Mouse (Mus musculus) layer of hippocampus, adult 9-10 months (tissue): ENCODE results near the gene Magi1.
"Not testable (repeated sequence)": the region's sequence is repeated elsewhere in the genome, so short reads cannot be mapped to it uniquely, and the experiment has no call there.

Experiments
- DNase-seq: peaks from one replicate; pipeline ENCODE4 v3.0.0; 2022; ENCODE audit warnings: low spot score

Magi1 gene

DNA sequence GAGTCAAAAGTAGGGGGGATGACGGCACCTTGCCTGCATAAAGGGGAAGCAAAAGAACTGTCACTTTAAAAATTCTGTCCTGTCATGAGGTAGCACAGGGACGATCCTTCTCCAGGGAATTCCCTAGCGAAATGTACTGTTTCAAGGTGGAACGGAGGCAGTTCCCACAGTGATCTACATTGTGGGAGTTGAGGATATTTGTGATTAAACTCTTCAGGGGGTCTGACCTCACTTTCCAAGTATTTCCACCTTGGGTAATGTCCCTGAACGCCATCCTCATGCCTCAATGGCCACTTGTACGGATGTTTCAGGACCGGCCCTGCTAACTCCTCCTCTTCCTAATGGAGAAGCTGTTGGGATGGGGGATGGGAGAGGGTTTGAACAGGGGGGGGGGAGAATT lies 559.0 kb downstream of the Magi1 start:
- no peak for DNase-seq

GRCm38 (mm10) chr6:93723226-93723625 lies 560.5 kb downstream of the Magi1 start:
- no peak for DNase-seq

GRCm38 (mm10) chr6:93719532-93719931 lies 564.2 kb downstream of the Magi1 start:
- no peak for DNase-seq

DNA sequence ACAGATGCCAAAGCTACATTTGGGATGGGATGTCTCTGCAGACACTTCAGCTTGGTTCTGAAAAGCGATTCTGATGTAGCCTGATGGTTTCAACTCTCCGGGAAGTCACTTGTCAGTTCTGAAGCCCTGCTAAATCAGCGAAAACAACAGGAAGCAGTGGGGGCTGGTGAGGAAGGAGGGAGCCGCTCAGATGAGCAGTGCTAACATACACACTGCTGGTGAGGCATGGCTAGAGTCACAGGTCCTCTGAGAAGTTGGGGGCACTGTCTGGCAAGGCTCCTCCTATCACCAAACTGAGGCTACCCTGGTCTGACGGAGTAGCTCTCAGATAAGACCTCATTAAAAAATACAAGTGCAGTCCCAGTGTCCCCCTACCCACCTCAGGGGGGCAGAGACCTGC lies 565.3 kb downstream of the Magi1 start:
- DNase-seq = no peak

DNA sequence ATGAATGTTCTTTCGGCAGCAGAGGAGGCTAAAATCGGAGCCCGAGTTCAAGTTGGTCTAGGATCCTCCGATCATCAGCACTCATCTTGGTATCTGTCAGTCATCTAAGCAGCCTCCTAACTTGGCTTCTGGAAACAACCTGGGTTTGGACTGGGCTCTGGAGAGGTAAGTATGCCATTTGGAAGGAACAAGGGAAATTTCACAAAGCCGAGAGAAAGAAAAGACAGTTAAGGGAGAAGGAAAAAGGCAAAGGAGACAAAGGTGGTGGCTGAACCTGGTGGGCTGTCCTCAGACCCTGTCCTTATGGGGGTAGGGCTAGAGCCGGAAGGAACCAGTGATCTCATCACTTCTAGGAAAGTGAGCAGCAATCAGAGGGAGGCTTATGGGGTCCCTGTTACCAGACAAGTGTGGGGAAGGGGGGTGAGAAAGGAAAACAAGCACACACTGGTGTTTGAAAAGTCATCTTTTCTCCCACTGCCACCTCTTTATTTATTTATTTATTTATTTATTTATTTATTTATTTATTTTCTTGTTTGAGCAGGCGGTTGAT lies 565.8 kb downstream of the Magi1 start:
- DNase-seq = no peak

GRCm38 (mm10) chr6:93716686-93717625 lies 566.8 kb downstream of the Magi1 start:
- DNase-seq = no peak

DNA sequence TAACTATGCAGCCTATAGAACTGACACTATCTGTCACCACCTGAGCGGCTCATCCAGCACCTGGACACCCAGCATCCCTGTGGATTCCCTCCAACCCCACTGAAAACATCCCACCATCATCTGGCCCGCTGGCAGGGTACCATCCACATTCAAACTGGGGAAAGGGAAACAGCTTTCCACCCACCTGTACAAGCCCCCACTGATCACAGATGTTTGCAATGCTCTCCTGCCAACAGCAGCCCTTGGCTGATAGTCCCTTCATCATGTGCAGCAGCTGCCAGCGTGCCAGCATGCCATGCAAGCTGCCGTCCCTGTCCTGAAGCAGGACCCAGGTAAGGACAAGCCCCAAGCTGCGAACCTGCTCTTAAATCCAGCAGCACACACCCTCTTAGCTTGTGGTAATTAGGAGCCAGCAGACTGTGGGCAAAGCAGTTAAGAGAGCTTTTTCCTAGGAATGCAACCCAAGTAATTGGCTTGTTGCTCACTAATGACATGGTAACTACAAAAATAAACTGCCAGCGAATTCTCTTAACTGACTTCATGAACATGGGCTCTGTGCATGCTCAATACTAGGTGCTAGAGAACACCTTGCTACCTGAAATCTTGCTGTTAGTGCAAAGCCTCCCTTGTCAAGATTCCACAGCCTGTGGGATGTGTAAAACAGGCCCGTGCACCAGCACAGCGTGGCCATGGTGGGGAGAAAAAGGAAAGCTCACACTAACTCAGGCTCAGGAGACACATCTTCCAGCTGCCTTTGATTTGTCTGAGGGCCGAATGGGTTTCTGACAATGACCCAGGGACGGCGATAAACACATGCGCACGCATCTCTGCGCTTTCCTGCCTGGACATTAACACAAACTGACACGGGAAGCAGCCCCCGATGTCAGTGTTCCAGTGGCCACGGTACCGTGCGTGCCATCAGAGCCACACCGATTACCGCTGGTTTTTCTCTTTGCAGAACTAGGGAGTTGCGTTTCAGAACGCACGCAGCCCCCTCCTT lies 568.2 kb downstream of the Magi1 start:
- no peak for DNase-seq

GRCm38 (mm10) chr6:93704350-93704749 lies 579.4 kb downstream of the Magi1 start:
- no peak for DNase-seq

DNA sequence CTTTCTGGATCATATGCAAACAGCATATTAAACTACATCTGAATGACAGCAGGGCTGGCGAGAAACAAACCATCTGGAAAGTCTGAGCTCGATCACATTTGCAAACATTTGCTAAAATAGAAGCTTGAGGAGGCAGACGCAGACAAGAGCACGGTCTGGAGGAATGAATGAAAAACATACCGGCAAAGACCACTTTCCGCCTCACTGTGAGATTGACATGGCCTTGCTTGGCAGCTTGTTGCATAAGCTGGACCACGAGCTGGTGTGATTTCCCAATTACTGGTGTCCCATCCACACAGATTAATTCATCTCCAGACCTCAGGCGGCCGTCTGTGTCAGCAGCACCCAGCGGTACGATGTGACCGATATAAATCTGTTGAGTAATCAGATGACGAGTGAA lies 584.3 kb downstream of the Magi1 start:
- DNase-seq = peak; percentile 44

DNA sequence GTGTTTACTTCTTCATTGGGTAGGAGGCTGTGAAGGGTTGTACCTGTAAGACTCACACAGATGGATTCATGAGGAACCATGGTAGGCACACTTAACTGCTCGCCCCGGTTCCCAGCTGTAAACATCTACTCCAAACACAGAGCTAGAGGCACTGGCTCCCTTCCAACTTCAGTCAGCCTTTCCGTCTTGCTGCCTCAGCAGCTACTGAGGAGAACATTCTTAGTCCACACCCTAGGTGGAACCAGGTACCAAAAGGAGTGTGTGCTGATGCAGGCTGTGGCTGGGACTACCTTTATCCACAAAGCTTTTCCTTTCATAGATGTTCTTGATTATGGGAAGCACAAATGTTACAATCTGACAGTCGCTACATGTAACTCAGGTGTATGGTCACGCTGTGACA lies 585.8 kb downstream of the Magi1 start:
- no peak for DNase-seq

DNA sequence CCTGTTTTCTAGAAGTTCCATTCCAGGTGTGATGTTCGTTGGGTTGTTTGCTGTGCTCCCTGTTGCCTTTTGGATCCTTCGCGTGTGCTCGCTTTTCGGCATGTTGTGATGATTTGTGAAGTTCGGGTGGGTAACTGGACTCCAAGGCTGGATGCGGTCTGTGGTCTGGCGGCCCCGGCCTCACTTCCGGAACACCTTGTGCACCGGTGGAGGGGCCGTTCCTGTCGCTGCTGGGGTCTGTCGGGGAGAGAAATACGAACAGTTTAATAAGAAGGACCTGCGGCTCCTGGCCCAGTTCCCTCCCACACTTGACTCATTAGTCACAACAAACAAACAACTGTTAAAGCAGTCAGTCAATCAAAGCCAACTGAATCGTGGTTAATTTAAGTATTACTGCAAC lies 605.0 kb downstream of the Magi1 start:
- DNase-seq = no peak

DNA sequence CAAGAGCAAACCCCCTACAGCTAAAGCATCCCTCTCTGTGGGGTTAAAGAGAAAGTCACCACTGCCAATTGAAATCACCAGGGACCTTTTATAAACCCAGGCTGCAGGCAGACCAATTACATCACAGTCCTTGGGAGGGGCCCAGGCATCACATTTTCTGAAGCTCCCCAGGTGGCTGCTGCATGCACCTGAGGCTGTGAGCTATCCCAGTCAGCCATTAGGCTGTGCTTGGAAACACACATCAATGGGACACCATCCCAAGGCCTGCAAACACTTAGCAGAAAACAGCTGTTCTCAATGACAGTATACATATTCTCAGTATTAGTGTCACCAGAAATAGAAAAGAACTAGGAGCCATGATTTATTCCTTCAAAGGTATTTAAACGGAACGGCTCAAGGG lies 617.0 kb downstream of the Magi1 start:
- DNase-seq = no peak

GRCm38 (mm10) chr6:93665056-93665805 lies 618.5 kb downstream of the Magi1 start:
- no peak for DNase-seq

GRCm38 (mm10) chr6:93661139-93661538 lies 622.6 kb downstream of the Magi1 start:
- DNase-seq = no peak

GRCm38 (mm10) chr6:93659534-93659933 lies 624.2 kb downstream of the Magi1 start:
- DNase-seq = no peak

GRCm38 (mm10) chr6:93657187-93657974 lies 626.3 kb downstream of the Magi1 start:
- DNase-seq = peak; percentile 31

- DNase-seq = no peak
Observed at GRCm38 (mm10) chr6:93648581-93649230, 635.0 kb downstream of the Magi1 start.

DNA sequence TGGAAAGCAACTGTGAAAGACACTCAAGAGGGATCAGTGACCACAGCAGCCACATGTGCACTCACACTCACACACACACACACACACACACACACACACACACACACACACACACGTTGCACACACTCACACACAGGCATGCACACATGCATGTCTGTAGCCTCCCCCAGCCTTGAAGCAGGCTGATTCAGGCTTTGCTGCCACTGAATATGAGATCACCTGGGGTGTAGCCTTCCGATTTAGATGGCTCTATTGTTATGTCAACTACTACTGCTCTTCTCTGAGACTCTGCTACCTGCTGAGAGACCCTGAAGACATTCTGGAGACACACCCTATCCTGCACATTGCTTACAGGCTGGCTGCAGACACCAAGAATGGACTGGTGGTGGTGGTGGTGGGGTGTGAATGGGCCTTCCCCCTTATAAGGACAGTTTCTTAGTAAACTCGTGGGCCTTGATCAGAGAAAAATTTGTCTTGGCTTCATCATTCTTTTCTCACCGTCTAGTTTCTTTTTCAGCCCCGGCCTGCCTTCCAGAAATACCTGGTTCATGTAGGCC lies 653.9 kb downstream of the Magi1 start:
- not testable (repeated sequence) for DNase-seq

DNA sequence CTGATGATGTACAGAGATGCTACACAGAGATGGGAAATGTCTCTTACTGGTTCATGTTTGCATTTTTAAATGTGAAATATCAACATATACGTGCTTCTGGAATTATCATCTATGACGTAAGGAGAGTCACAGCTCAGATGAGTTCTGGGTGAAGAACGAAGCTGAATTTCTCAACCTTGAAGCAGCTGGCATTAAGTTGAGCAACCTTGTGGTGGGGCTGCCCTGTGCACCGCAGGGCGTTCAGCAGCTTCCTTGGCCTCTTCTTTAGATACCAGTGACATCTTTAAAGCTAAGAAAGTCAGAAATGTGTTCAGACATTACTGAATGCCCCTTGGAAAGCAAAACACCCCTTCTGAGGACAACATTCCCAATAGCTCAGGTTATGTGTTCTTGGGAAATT lies 656.5 kb downstream of the Magi1 start:
- no peak for DNase-seq
